Mouse (Mus musculus) hindbrain, embryonic 11.5 days (tissue): ENCODE measurements at regions not wholly inside any gene's neighbourhood (a gene's known extent, or its start where the extent isn't known, plus 50 kb on each side); places are given as distances from the start of the nearest gene placed in this dataset.
"Not testable (repeated sequence)": the region's sequence is repeated elsewhere in the genome, so short reads cannot be mapped to it uniquely, and the experiment has no call there.

Source experiments
- ATAC-seq: fragments of 200-750 bp; cut with Nextera tagmentation; 2 replicates; pipeline ENCODE4 v1.8.0; 2017; ENCODE audit warnings: mild to moderate bottlenecking, moderate TSS enrichment, moderate library complexity; ENCODE audit not compliant: low FRiP score
- DNase-seq: peaks from one replicate; pipeline ENCODE4 v3.0.0-alpha.2; 2015; ENCODE audit warnings: low spot score
- H3K27ac ChIP-seq: fragments of 300-500 bp; sonication (generic); 2 replicates; pipeline ENCODE4 v1.5.1; 2014; ENCODE audit warnings: mild to moderate bottlenecking, low read depth, low read length
- H3K27me3 ChIP-seq: fragments of 300-500 bp; sonication (generic); 2 replicates; pipeline ENCODE4 v1.6.1; 2014; ENCODE audit warnings: mild to moderate bottlenecking, low read length, moderate library complexity, mixed read lengths; ENCODE audit not compliant: control insufficient read depth, insufficient read depth
- H3K36me3 ChIP-seq: fragments of 300-500 bp; sonication (generic); 2 replicates; pipeline ENCODE4 v1.6.1; 2014; ENCODE audit warnings: mild to moderate bottlenecking, low read length, moderate library complexity, mixed read lengths; ENCODE audit not compliant: control insufficient read depth, insufficient read depth
- H3K4me1 ChIP-seq: fragments of 300-500 bp; sonication (generic); replicated peaks from 2 replicates; pipeline ENCODE4 v1.6.1; 2014; ENCODE audit warnings: low read length, mixed read lengths; ENCODE audit not compliant: control insufficient read depth, insufficient read depth
- H3K4me2 ChIP-seq: fragments of 300-500 bp; sonication (generic); replicated peaks from 2 replicates; pipeline ENCODE4 v1.6.1; 2014; ENCODE audit warnings: mild to moderate bottlenecking, low read depth, low read length
- H3K4me3 ChIP-seq: fragments of 300-500 bp; sonication (generic); 2 replicates; pipeline ENCODE4 v1.5.1; 2014; ENCODE audit warnings: low read depth, low read length
- H3K9ac ChIP-seq: fragments of 300-500 bp; sonication (generic); 2 replicates; pipeline ENCODE4 v1.6.1; 2014; ENCODE audit warnings: low read depth, low read length
- H3K9me3 ChIP-seq: fragments of 300-500 bp; sonication (generic); 2 replicates; pipeline ENCODE4 v1.6.1; 2016; ENCODE audit warnings: low read length; ENCODE audit not compliant: control insufficient read depth
- WGBS: fragments of 180-500 bp; shearing (Covaris S2); extraction: QIAGEN DNeasy Blood & Tissue Kit; methylation state at CpG from one replicate; pipeline ENCODE4 v1.1.7; 2014; 5-methylcytosine and 5-hydroxymethylcytosine counted together

GRCm38 (mm10) chr10:7390239-7391091 lies 83.0 kb downstream of the Ulbp1 start:
- Histone ChIP-seq H3K9me3 (no peaks in the 10 kb centered on the region), H3K36me3 (no peaks in the 10 kb centered on the region), H3K4me2 (peak overlapping the region; percentile 96), H3K4me3 (peak overlapping the region; percentile 54), H3K27me3 (peaks cover 27% of the 10 kb centered on the region), H3K27ac (no peak overlapping the region), H3K4me1 (no peaks in the 10 kb centered on the region; the same call in 1 of the 2 replicates), H3K9ac (peak overlapping the region; percentile 28; the same call in 1 of the 2 replicates)
- ATAC-seq (peak; percentile 39), DNase-seq (peak; percentile 65)
- WGBS = 9% methylated on average over 47 of the region's 49 CpGs

- H3K4me1 ChIP-seq, H3K9me3 ChIP-seq, H3K36me3 ChIP-seq, H3K27ac ChIP-seq, H3K27me3 ChIP-seq, ATAC-seq, DNase-seq, H3K4me3 ChIP-seq, H3K9ac ChIP-seq, H3K4me2 ChIP-seq: not testable (repeated sequence)
- 66% methylated on average over 3 of the region's 3 CpGs for WGBS
Observed at GRCm38 (mm10) chr10:7358791-7359190, 114.6 kb downstream of the Ulbp1 start.

GRCm38 (mm10) chr10:7344290-7344689 lies 129.1 kb downstream of the Ulbp1 start:
- not testable (repeated sequence) for H3K27ac ChIP-seq, DNase-seq, H3K36me3 ChIP-seq, ATAC-seq, H3K9me3 ChIP-seq, H3K4me2 ChIP-seq, H3K4me1 ChIP-seq, H3K27me3 ChIP-seq, H3K9ac ChIP-seq, H3K4me3 ChIP-seq
- WGBS = 94% methylated on average over 13 of the region's 13 CpGs

- H3K27me3 ChIP-seq, H3K4me2 ChIP-seq, H3K9ac ChIP-seq, H3K4me3 ChIP-seq, H3K9me3 ChIP-seq, ATAC-seq, H3K4me1 ChIP-seq, DNase-seq, H3K27ac ChIP-seq, H3K36me3 ChIP-seq: not testable (repeated sequence)
- 97% methylated on average over 8 of the region's 8 CpGs for WGBS
Observed at GRCm38 (mm10) chr10:7343736-7344135, 129.7 kb downstream of the Ulbp1 start.

GRCm38 (mm10) chr10:7333077-7333747 lies 121.2 kb upstream of the Cnksr3 start:
- no peak overlapping the region for H3K4me2 ChIP-seq
- H3K4me3 ChIP-seq = no peak overlapping the region
- H3K9ac ChIP-seq = no peak overlapping the region
- H3K36me3 ChIP-seq = no peaks in the 10 kb centered on the region
- no peak overlapping the region for H3K27ac ChIP-seq
- no peaks in the 10 kb centered on the region for H3K27me3 ChIP-seq
- DNase-seq (peak; percentile 89), ATAC-seq (peak; percentile 93)
- WGBS = 44% methylated on average over 11 of the region's 11 CpGs
- H3K9me3 ChIP-seq = no peaks in the 10 kb centered on the region
- H3K4me1 ChIP-seq = no peaks in the 10 kb centered on the region

- Histone ChIP-seq H3K9ac (no peak overlapping the region), H3K4me2 (no peak overlapping the region), H3K9me3 (no peaks in the 10 kb centered on the region), H3K27me3 (no peaks in the 10 kb centered on the region), H3K36me3 (no peaks in the 10 kb centered on the region), H3K4me1 (no peaks in the 10 kb centered on the region), H3K27ac (no peak overlapping the region), H3K4me3 (no peak overlapping the region)
- DNase-seq = no peak
- 24% methylated on average over 3 of the region's 3 CpGs for WGBS
- no peak for ATAC-seq
Observed at GRCm38 (mm10) chr10:7328262-7328661, 116.2 kb upstream of the Cnksr3 start.

GRCm38 (mm10) chr10:7327046-7327445 lies 115.0 kb upstream of the Cnksr3 start:
- H3K9me3 ChIP-seq, ATAC-seq, DNase-seq, H3K27me3 ChIP-seq, H3K4me3 ChIP-seq, H3K27ac ChIP-seq, H3K4me2 ChIP-seq, H3K9ac ChIP-seq, H3K36me3 ChIP-seq, H3K4me1 ChIP-seq: not testable (repeated sequence)
- WGBS = 94% methylated on average over 3 of the region's 3 CpGs

- H3K4me2 ChIP-seq = no peak overlapping the region
- H3K27ac ChIP-seq = no peak overlapping the region
- H3K36me3 ChIP-seq = no peaks in the 10 kb centered on the region
- no peaks in the 10 kb centered on the region for H3K9me3 ChIP-seq
- H3K9ac ChIP-seq = no peak overlapping the region
- ATAC-seq = no peak
- no peaks in the 10 kb centered on the region for H3K4me1 ChIP-seq
- 77% methylated on average over 4 of the region's 4 CpGs for WGBS
- DNase-seq = no peak
- H3K4me3 ChIP-seq = no peak overlapping the region
- no peaks in the 10 kb centered on the region for H3K27me3 ChIP-seq
Observed at GRCm38 (mm10) chr10:7325074-7325473, 113.0 kb upstream of the Cnksr3 start.

- no peaks in the 10 kb centered on the region for H3K36me3 ChIP-seq
- no peak overlapping the region for H3K4me2 ChIP-seq
- no peak overlapping the region for H3K4me3 ChIP-seq
- no peaks in the 10 kb centered on the region for H3K9me3 ChIP-seq
- H3K9ac ChIP-seq = no peak overlapping the region
- ATAC-seq = no peak
- no peak for DNase-seq
- H3K27ac ChIP-seq = no peak overlapping the region
- 31% methylated on average over 3 of the region's 3 CpGs for WGBS
- no peaks in the 10 kb centered on the region for H3K4me1 ChIP-seq
- H3K27me3 ChIP-seq = no peaks in the 10 kb centered on the region
Observed at GRCm38 (mm10) chr10:7323258-7323657, 111.2 kb upstream of the Cnksr3 start.
